Mouse (Mus musculus) layer of hippocampus, postnatal 14 days (tissue): ENCODE measurements at regions not wholly inside any gene's neighbourhood (a gene's known extent, or its start where the extent isn't known, plus 50 kb on each side); places are given as distances from the start of the nearest gene placed in this dataset.

Source experiments
- DNase-seq, 2 experiments: peaks; one replicate each; pipeline ENCODE4 v3.0.0; 2021 to 2022; ENCODE audit warnings: low spot score in 2 of 2, mixed read lengths in 1 of 2

DNA sequence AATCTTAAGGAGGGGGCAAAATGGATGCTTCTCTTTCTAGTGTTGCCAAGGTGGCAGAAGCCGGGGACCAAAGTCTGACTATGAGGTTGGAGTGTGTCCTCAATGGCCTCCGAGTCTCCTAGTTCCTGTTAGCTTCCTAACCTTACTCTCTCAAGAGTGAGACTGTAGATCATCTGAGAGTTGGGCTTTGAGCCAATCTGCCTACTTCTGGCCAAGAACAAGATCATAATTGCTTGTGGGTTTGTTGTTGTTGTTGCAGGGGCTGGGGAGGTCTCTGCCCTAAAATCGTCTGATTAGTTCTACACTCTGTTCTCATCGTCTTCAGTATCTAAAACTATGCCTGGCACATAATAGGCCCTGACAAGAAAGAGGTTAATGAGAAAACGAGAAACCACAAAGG lies 110.8 kb upstream of the Syt6 start:
- DNase-seq, result no peak

DNA sequence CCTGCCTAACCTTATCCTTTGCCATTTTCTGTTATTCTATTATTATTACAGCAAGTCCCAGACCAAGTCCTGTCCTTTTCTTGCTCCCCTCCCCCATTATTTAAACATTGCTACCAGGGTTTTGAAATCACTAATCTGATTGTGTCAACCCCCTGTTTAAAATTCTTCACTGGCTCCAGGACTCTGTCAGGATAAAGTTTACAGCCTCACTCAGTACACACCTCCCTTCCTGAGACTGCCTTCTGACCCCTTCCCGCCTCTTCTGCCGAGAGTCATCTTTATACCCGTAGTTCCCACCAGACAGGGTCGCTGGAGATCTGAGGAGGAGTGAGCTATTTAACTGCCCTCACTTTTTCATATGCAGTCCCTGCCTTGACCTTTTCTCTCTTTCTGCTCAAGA lies 110.3 kb upstream of the Syt6 start:
- DNase-seq, result no peak

DNA sequence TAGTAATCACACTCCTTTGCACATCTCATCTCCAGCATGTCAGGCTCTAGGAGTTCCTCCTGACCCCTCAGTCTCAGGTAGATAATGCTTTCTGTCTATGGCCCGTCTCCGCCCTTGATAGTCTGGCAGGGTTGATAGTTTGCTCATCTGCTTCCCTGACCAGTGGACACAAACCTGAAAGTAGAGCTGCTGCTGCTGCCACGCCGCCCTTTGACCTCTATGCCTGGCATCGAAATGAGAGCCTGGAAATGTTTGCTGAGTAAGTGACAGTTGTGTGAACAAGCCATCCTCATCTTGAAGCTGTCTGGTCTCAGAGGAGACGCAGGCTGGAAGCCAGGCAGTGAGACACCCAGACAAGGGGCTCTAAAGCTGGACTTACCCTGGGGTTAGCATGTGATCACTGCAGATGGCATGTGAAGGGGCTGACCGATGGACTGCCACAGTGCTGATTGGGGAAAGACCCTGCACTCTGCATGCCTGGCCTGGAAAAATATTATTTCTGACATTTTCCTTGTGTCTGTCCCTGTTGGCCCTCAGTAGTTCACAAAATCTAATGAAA lies 109.8 kb upstream of the Syt6 start:
- no peak for DNase-seq

DNA sequence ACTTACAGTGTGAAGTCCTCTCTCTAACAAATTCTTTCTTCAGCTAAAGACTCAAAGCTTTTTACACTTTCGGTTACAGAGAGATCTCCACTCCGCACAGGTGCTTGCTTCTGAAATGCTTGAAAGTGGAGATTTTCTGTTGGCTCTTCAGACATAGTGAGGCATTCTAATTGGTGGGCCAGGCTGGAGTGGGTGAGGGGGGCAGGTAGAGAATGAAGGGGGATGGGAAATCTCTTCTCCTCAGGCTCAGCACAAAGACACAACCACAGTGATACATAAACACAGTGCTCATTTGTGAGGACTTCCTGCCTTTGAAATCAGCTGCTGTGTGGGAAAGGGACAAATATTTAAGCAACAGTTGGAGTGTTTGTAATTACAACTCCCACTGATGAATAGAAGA lies 109.1 kb upstream of the Syt6 start:
- no peak for DNase-seq

DNA sequence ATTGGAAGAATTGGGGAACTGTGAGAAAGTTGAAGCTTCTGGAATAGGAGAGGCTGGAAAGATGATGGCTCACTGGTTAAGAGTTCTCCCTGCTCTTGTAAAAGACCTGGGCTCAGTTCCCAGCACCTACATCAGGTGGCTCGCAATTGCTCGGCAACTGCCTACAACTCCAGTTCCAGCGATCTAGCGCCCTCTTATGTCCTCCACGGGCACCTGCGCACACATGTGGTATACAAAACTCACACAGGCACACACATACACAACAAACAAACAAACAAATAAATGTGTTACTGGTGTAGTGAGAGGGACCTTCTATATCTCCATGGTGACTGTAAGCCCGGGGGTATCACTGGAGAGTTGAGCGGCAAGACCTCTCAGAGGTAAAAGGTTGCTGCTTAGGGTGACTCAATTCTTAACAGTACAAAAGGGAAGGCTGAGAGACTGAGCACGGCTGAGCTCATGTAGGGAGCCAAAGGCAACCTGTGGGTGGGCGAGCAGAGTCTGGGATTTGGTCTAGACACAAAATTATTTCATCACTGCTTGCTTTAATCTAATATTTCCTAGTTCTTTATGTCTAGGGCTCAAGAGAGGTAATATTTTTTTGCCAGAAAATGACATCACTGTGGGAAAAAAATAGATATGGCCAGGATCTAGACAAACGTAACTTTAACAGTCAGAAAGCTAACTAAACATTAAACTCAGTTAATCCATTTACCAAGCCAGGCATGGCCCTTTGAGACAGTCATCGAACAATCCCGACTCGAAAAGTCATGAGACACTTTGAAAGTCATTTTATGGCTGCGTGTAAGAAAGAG lies 104.2 kb upstream of the Syt6 start:
- no peak for DNase-seq

DNA sequence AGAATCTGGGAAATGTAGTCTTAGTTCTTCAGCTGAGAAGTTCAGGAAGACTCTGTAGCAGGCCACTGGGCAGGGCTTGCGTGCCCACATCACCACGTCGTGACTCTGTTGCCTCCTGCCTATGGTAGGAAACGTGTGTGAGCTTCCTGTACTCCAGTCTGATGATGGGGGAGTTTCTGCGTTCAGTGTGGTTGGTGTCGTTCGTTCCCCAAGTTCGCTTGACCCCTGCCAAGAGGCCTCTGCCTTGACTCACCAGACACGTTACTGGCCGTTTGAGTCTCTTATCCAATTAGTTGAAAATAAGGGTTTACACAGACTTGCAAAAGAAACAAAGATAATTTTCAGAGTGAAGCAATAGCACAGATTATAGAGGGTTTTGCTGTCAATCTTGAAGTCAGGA lies 102.4 kb upstream of the Syt6 start:
- no peak for DNase-seq

DNA sequence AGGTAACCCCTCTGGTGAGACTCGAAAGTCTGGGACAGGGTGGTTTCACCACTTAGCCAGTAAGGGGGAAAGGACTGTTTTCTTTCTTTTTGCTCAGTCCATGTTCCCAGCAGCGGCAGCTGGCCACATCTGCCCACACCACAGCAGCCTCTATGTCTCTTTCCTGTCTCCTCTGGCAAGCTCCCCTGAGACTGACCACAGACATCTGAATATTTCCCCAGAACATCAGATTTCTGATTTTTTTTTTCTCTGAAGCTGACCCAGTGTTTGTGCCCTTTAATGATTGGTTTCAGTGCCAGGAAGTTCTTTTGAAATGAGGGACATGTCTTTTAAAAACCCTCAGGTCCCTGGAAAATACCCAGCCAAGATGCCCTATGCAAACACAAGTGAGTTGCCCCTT lies 101.7 kb upstream of the Syt6 start:
- DNase-seq, result no peak

DNA sequence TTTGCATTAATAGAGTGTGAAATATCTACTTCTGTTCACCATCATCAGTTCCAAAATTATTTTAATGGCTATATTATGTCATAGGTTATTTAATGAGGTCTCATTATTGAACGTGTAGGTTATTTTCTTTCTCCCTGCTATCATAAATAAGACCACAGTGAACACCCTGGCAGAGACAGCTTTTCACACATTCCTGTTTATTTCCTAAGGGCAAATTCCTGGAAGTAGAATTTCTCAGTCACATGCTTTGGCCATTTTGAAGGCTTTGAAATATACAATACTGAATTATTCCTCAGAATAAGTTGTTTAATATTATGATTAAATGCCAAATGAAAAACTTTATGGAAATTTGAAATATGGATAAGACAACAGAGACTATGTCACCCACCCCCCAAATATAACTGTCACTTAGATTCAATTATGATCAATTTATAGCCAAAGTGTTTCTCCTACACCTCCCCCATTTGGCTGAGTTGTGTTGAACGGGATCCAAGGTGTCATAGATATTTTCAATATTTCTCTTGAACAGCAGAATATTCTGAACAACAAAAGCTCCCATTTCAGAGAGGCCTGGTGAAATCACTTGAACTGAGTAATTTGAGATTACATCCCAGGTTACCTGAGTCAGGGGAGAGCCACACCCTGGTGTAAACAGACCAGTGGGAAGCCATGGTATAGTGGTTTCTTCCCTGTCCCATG lies 95.0 kb upstream of the Syt6 start:
- no peak for DNase-seq

DNA sequence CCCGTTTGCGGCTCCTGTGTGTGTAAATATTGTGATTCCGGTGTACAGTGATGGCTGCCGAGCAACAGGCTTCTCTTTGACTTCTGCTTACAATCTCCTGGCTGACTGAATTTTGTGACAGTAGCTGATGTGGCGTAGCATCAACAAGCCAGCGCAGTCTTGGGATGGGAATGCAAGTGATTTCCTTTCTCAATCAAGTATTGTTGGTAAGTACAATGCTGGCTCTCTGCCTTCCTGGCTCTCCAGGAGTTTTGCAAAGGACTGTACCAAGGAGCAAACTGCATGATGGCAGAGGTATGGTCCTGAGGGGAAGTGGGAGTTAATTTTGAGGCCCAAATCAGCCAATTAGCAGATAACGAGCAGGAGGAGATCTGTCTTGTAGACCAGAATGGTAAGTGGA lies 94.4 kb upstream of the Syt6 start:
- no peak for DNase-seq

DNA sequence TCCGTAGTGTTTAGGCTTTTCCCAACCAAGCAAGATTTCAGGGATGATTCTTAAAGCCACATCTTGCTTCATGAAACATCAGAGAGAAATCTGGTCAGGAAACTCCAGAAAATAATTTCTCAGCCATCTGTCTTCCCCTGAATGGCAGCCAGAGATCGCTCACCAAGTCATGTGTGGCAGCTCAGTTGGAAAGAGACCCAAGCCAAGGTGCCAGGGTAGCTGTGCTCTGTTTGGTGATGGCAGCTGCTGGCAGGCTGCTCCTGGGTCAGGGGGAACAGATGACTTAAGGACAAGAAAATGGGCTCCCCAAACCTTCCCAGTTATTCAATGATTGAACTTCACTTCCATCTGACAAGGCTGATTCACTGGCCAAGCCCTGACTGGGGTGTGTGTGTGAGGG lies 91.7 kb upstream of the Syt6 start:
- DNase-seq, result peak in 1 of 2 experiments; percentile 41

DNA sequence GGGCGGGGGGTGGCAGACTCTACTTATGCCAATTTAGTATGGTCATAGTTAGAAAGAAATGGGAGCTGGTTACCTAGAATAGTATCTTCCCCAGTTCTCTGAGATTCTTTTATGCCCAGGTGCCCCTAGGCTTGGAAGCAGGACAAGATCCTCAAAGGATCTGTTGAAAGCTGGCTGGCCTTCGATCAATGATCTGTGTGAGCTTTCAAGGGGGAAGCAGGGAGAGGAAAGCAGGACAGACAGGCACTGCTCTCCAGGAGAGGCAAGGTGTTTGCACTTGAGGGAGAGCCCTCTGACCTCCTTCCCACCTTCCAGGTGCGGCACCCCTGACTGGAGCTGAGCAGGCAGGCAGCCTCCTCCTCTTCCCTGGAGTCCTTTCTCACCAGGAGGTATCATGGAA lies 91.3 kb upstream of the Syt6 start:
- DNase-seq, result no peak

DNA sequence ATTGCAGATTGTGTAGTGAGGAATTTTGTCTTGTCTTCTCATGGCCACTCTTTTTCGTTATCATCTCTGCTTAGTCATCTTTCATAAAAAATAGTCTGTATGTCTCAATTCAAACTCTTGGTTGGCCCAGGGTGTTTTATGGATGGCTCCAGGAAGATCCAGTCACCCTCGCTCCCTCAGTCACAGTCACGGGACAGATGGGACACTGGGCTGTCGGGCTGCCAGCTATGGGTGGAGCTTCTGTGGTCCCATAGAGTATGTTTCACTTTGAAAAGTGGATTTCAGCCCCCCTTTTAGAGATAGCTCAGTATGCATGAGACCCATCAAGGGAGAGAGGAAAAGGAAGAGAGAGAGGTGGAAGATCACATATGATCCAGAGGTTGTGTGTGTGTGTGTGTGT lies 85.2 kb upstream of the Syt6 start:
- no peak for DNase-seq

DNA sequence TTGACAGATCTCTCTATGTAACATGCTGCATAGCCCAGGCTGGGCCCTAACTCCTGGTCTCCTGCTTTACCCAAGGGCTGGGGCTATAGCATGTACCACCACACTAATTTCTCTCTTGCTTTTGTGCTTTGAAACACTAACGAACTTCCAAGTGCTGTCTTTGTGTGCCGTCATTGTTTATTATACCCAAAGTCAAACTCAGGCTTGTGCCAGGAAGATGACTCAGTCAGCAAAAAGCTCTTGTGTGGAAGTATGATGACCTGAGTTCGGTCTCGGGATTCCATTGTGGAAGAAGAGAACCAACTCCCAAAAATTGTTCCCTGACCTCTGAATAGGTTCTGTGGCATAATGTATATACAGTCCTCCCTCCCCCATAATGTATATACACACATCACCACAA lies 84.1 kb upstream of the Syt6 start:
- no peak for DNase-seq

DNA sequence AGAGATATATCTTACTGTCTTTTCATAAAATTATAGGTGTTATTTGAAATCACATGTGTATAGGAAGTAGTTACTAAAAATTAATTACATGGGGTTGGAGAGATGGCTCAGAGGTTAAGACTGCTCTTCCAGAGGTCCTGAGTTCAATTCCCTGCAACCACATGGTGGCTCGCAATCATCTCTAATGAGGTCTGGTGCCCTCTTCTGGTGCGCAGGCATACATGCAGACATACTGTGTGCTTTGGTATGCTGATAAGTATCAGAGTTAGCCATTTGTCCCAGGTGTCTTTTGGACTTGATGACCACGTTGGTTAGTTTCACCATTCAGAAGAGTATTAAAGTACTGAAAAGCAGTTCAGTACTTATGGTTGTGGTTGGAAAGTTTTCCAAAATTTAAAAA lies 82.8 kb upstream of the Syt6 start:
- no peak for DNase-seq

DNA sequence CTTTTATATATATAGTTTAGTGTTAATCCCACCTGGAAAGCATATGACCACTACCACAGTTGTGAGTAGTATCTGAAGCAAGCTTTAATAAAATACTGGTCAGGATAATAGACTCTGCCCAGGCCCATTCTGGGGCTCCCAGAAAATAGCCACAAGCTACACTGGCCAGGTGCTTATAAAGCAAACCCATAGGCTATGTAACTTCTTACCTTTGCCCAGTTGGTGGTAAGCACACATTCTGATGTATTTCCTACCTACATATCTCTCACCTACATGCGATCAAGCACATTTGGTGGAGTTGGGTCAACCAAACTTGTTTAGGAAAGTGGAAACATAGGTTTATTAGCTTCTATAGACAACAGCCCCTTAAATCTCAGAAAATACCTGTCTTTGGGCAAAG lies 81.4 kb upstream of the Syt6 start:
- DNase-seq, result no peak

DNA sequence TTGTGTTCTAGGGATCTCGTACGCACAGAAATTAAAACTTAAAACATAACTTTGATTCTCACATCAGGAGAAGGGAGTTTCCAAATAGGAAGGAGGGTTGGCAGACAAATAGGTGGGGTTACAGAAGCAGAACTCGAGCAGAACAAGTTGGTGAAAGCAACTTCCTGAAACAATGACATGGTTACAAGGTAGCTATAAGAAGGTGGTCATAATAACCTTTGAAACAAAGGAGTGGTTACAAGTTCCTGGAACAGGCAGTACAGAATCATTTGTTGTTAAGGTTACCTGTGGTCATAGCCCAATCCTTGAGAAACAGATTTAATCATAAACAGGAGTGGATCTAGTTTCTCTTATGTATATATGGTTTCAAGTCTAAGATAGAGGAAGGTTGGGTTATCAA lies 81.0 kb upstream of the Syt6 start:
- no peak for DNase-seq

DNA sequence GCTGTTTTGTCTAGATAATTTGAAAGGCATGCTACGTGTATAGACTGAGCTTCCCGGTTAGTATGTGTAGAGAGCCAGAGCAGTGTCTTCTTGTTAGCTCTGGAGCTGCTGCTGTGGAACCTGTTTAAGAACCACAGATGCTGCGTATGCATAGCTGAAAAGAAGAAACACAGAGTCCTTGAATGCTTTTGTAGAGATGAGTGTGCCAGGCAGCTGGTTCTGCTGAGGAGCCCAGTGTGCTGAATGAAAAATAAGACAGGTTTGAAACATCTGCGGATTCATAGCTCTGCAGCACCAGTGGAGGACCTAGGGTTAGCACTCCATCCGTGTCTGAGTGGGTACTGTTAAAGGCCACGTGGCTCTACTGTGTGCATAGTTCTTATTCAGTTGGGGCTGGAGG lies 78.9 kb upstream of the Syt6 start:
- DNase-seq, result no peak

DNA sequence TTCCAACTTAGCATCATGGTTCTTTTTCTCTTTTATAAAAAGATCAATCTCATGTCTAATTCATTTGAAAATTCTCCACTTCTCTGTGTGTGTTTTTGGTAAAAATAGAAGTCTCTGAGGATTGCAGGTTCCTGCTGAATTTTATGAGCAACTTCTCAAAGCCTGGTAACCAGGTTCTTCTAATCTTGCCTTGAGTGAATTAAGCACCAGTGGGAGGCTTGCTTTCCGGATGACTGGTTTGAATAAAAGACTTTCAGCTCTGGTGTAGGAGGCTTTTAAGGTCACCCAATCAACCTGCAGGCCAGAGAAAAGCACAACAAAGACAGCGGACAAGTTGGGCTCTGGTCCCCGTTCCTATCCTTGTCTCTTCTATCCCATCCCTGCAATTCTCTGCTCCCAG lies 78.3 kb upstream of the Syt6 start:
- DNase-seq, result no peak

DNA sequence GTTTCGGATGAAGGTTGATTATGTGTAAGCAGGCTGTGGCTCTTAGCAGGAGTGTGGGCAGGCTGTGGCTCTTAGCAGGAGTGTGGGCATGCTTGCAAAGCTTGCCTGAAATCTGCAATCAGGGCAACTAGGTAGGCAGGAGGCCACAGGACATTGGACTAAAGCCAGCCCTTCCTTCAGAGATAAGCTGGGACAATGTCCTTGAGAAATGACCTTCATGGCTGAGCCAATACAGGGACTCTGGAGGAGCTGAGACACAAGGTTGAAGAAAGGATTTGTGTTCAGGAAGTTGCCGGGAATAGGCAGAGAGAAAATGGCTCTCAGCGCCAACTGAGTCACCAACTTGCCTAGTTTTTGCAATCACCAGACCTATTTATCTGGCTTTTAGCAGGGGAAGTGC lies 77.3 kb upstream of the Syt6 start:
- DNase-seq, result no peak

DNA sequence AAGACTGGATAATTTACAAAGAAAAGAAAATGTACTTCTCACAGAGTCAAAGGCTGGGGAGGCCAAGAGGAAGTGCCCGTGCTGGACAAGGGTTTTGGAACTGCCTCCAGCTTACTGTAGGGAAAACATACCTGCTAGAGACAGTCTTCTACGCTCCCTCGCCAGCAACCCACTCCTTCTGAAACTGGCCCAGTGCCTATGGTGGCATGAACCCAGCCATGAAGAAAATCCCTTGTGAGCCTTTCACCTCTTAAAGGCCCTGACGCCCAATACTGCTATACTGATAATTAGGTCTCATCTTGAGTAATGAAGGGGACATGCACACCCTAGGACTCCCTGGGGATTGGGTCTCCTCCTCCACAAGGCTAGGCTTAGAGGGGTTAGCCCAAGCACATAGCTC lies 76.6 kb upstream of the Syt6 start:
- DNase-seq, result no peak

DNA sequence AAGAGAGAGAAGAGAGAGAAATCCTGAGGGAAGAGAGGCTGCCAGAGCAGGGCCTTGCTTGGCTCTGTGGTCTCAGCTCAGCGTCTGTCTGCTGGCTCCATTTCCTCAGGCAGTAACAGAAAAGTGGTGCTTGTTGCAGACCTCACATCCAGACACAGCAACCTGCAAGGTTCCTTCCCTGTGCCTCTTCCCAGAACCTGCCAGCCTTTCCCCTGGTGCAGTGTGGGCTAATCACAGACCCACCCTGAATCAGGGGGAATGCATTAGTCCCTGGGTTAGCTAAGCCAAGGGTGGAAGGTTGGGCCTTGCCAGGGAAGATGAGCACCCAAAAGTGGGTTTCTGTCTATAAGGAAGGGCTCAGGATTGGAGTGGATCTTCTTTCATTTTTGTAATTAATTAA lies 75.2 kb upstream of the Syt6 start:
- no peak for DNase-seq

DNA sequence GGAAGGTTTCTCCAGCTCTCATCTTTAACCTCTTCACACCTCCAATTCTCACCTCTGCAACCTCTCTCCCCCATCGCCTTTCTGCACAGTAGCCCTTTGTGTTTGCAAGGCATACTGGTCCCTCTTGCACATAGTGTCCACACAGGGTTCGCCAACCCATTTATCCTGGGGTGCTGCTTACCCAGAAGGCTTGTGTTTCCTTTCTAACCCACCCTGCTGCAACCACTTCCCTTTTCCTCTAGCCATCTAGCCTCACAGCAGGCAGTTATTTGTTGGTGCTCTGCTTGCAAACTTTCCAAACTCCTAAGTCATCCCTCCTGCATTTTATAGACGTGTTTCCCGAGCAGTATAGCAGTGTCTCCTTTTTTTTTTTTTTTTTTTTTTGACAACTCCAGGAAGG lies 74.7 kb upstream of the Syt6 start:
- DNase-seq, result no peak

DNA sequence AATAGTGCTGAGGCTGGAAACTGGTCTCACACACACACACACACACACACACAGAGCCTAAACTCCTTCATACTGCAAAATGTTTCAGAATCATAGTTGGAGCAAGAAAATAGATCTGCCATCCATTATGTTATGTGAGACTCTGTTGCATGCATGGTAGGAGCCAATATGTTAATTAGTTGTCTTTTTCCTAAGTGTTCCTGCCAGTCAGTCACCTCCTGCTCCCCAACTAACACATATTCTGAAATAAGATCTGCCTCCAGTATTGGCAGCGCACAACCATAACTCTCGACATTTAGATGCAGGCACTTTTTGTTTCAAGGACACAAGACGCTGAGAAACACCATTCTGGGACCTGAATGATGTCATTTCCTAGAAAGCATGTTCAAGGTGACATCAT lies 70.9 kb upstream of the Syt6 start:
- DNase-seq, result no peak
